Mouse (Mus musculus): ENCODE measurements around the gene Creld2. TPM values are rescaled to one million over a fixed set of nuclear protein-coding genes. Genes with fewer than 3 reads are reported as not detected.
"Not testable (repeated sequence)": the region's sequence is repeated elsewhere in the genome, so short reads cannot be mapped to it uniquely, and the experiment has no call there.

The Creld2 gene
- polyA plus RNA-seq, 1 experiment from 2014 or later: 53.8 TPM

- H3K27me3 ChIP-seq (ENCODE audit: control insufficient read depth, insufficient read depth, low read length): no peaks in the 10 kb centered on the region
- 87% methylated on average over 8 of the region's 8 CpGs for WGBS
- no peaks in the 10 kb centered on the region for H3K4me1 ChIP-seq (ENCODE audit: control insufficient read depth, insufficient read depth, low read length)
- ATAC-seq (ENCODE audit: low FRiP score, low TSS enrichment): no peak
- DNase-seq: no peak
- H3K4me3 ChIP-seq (replicated peaks; ENCODE audit: low read depth, low read length): no peak overlapping the region
- peaks cover 57% of the 10 kb centered on the region for H3K36me3 ChIP-seq (ENCODE audit: control insufficient read depth, insufficient read depth, low read length)
- no peak overlapping the region for H3K27ac ChIP-seq (replicated peaks; ENCODE audit: low read depth, low read length)
- no peaks in the 10 kb centered on the region for H3K9me3 ChIP-seq (ENCODE audit: control insufficient read depth, low read length)
- H3K9ac ChIP-seq (replicated peaks; ENCODE audit: low read length): no peak overlapping the region
- no peak overlapping the region for H3K4me2 ChIP-seq (ENCODE audit: low read length)
Observed at GRCm38 (mm10) chr15:88808121-88808520, 11.3 kb upstream of the Creld2 start.

- H3K9ac ChIP-seq (replicated peaks; ENCODE audit: low read length): no peak overlapping the region
- H3K27me3 ChIP-seq (ENCODE audit: control insufficient read depth, insufficient read depth, low read length): no peaks in the 10 kb centered on the region
- no peak for DNase-seq
- no peaks in the 10 kb centered on the region for H3K9me3 ChIP-seq (ENCODE audit: control insufficient read depth, low read length)
- no peak overlapping the region for H3K27ac ChIP-seq (replicated peaks; ENCODE audit: low read depth, low read length)
- no peak for ATAC-seq (ENCODE audit: low FRiP score, low TSS enrichment)
- 97% methylated on average over 2 of the region's 2 CpGs for WGBS
- no peaks in the 10 kb centered on the region for H3K4me1 ChIP-seq (ENCODE audit: control insufficient read depth, insufficient read depth, low read length)
- H3K36me3 ChIP-seq (ENCODE audit: control insufficient read depth, insufficient read depth, low read length): peaks cover 57% of the 10 kb centered on the region
- H3K4me3 ChIP-seq (replicated peaks; ENCODE audit: low read depth, low read length): no peak overlapping the region
- H3K4me2 ChIP-seq (ENCODE audit: low read length): no peak overlapping the region
Observed at GRCm38 (mm10) chr15:88810369-88810768, 9.1 kb upstream of the Creld2 start.

- ATAC-seq (ENCODE audit: low FRiP score, low TSS enrichment) (no peak), DNase-seq (no peak)
- Histone ChIP-seq H3K4me3 (replicated peaks; ENCODE audit: low read depth, low read length) (no peak overlapping the region), H3K27ac (replicated peaks; ENCODE audit: low read depth, low read length) (no peak overlapping the region), H3K9ac (replicated peaks; ENCODE audit: low read length) (no peak overlapping the region), H3K27me3 (ENCODE audit: control insufficient read depth, insufficient read depth, low read length) (no peaks in the 10 kb centered on the region), H3K4me2 (ENCODE audit: low read length) (no peak overlapping the region), H3K4me1 (ENCODE audit: control insufficient read depth, insufficient read depth, low read length) (peaks cover under 1% of the 10 kb centered on the region), H3K36me3 (ENCODE audit: control insufficient read depth, insufficient read depth, low read length) (peaks cover 49% of the 10 kb centered on the region), H3K9me3 (ENCODE audit: control insufficient read depth, low read length) (no peaks in the 10 kb centered on the region)
- 98% methylated on average over 3 of the region's 3 CpGs for WGBS
Observed at GRCm38 (mm10) chr15:88813262-88813661, 6.2 kb upstream of the Creld2 start.

GRCm38 (mm10) chr15:88813873-88814272 lies 5.6 kb upstream of the Creld2 start:
- H3K4me1 ChIP-seq (ENCODE audit: control insufficient read depth, insufficient read depth, low read length); ATAC-seq (ENCODE audit: low FRiP score, low TSS enrichment); H3K27ac ChIP-seq (replicated peaks; ENCODE audit: low read depth, low read length); DNase-seq; H3K9me3 ChIP-seq (ENCODE audit: control insufficient read depth, low read length); H3K27me3 ChIP-seq (ENCODE audit: control insufficient read depth, insufficient read depth, low read length); H3K4me3 ChIP-seq (replicated peaks; ENCODE audit: low read depth, low read length); H3K9ac ChIP-seq (replicated peaks; ENCODE audit: low read length); H3K4me2 ChIP-seq (ENCODE audit: low read length): not testable (repeated sequence)
- 100% methylated on average over 2 of the region's 2 CpGs for WGBS
- peaks cover 49% of the 10 kb centered on the region for H3K36me3 ChIP-seq (ENCODE audit: control insufficient read depth, insufficient read depth, low read length)

GRCm38 (mm10) chr15:88814411-88815047 lies 4.9 kb upstream of the Creld2 start:
- Histone ChIP-seq H3K27ac (replicated peaks; ENCODE audit: low read depth, low read length) (no peak overlapping the region), H3K9ac (replicated peaks; ENCODE audit: low read length) (no peak overlapping the region), H3K4me2 (ENCODE audit: low read length) (no peak overlapping the region), H3K9me3 (ENCODE audit: control insufficient read depth, low read length) (no peaks in the 10 kb centered on the region), H3K4me1 (ENCODE audit: control insufficient read depth, insufficient read depth, low read length) (peaks cover 4% of the 10 kb centered on the region), H3K4me3 (replicated peaks; ENCODE audit: low read depth, low read length) (no peak overlapping the region), H3K36me3 (ENCODE audit: control insufficient read depth, insufficient read depth, low read length) (peaks cover 45% of the 10 kb centered on the region), H3K27me3 (ENCODE audit: control insufficient read depth, insufficient read depth, low read length) (no peaks in the 10 kb centered on the region)
- 97% methylated on average over 11 of the region's 11 CpGs for WGBS
- no peak for ATAC-seq (ENCODE audit: low FRiP score, low TSS enrichment)
- DNase-seq: peak; percentile 11

- DNase-seq: no peak
- no peak overlapping the region for H3K4me3 ChIP-seq (replicated peaks; ENCODE audit: low read depth, low read length)
- no peak overlapping the region for H3K9ac ChIP-seq (replicated peaks; ENCODE audit: low read length)
- peaks cover 43% of the 10 kb centered on the region for H3K36me3 ChIP-seq (ENCODE audit: control insufficient read depth, insufficient read depth, low read length)
- H3K4me1 ChIP-seq (ENCODE audit: control insufficient read depth, insufficient read depth, low read length): peaks cover 7% of the 10 kb centered on the region
- H3K27ac ChIP-seq (replicated peaks; ENCODE audit: low read depth, low read length): no peak overlapping the region
- no peak for ATAC-seq (ENCODE audit: low FRiP score, low TSS enrichment)
- no peak overlapping the region for H3K4me2 ChIP-seq (ENCODE audit: low read length)
- H3K27me3 ChIP-seq (ENCODE audit: control insufficient read depth, insufficient read depth, low read length): no peaks in the 10 kb centered on the region
- H3K9me3 ChIP-seq (ENCODE audit: control insufficient read depth, low read length): no peaks in the 10 kb centered on the region
- WGBS: 91% methylated on average over 6 of the region's 6 CpGs
Observed at GRCm38 (mm10) chr15:88815196-88815700, 4.2 kb upstream of the Creld2 start.

- Histone ChIP-seq H3K4me2 (ENCODE audit: low read length) (peak overlapping the region; percentile 86), H3K9me3 (ENCODE audit: control insufficient read depth, low read length) (no peaks in the 10 kb centered on the region), H3K9ac (replicated peaks; ENCODE audit: low read length) (peak overlapping the region; percentile 78), H3K4me1 (ENCODE audit: control insufficient read depth, insufficient read depth, low read length) (peaks cover 17% of the 10 kb centered on the region), H3K27ac (replicated peaks; ENCODE audit: low read depth, low read length) (peak overlapping the region; percentile 60), H3K27me3 (ENCODE audit: control insufficient read depth, insufficient read depth, low read length) (no peaks in the 10 kb centered on the region), H3K36me3 (ENCODE audit: control insufficient read depth, insufficient read depth, low read length) (peaks cover 44% of the 10 kb centered on the region), H3K4me3 (replicated peaks; ENCODE audit: low read depth, low read length) (peak overlapping the region; percentile 96)
- WGBS: under 1% methylated on average over 23 of the region's 23 CpGs
- no peak for ATAC-seq (ENCODE audit: low FRiP score, low TSS enrichment)
- DNase-seq: no peak
Observed at GRCm38 (mm10) chr15:88819906-88820303, 459 bp downstream of the Creld2 start.

GRCm38 (mm10) chr15:88821403-88821802 lies 2.0 kb downstream of the Creld2 start:
- DNase-seq (no peak), ATAC-seq (ENCODE audit: low FRiP score, low TSS enrichment) (no peak)
- Histone ChIP-seq H3K4me1 (ENCODE audit: control insufficient read depth, insufficient read depth, low read length) (peaks cover 17% of the 10 kb centered on the region), H3K9me3 (ENCODE audit: control insufficient read depth, low read length) (no peaks in the 10 kb centered on the region), H3K36me3 (ENCODE audit: control insufficient read depth, insufficient read depth, low read length) (peaks cover 47% of the 10 kb centered on the region), H3K27me3 (ENCODE audit: control insufficient read depth, insufficient read depth, low read length) (no peaks in the 10 kb centered on the region), H3K4me3 (replicated peaks; ENCODE audit: low read depth, low read length) (no peak overlapping the region), H3K27ac (replicated peaks; ENCODE audit: low read depth, low read length) (no peak overlapping the region), H3K9ac (replicated peaks; ENCODE audit: low read length) (no peak overlapping the region), H3K4me2 (ENCODE audit: low read length) (no peak overlapping the region)
- WGBS: 86% methylated on average over 7 of the region's 7 CpGs

- ATAC-seq (ENCODE audit: low FRiP score, low TSS enrichment) (no peak), DNase-seq (no peak)
- no peak overlapping the region for H3K9ac ChIP-seq (replicated peaks; ENCODE audit: low read length)
- H3K4me1 ChIP-seq (ENCODE audit: control insufficient read depth, insufficient read depth, low read length): peaks cover 17% of the 10 kb centered on the region
- no peak overlapping the region for H3K27ac ChIP-seq (replicated peaks; ENCODE audit: low read depth, low read length)
- H3K27me3 ChIP-seq (ENCODE audit: control insufficient read depth, insufficient read depth, low read length): no peaks in the 10 kb centered on the region
- WGBS: 95% methylated on average over 7 of the region's 7 CpGs
- H3K36me3 ChIP-seq (ENCODE audit: control insufficient read depth, insufficient read depth, low read length): peaks cover 56% of the 10 kb centered on the region
- H3K4me3 ChIP-seq (replicated peaks; ENCODE audit: low read depth, low read length): no peak overlapping the region
- no peaks in the 10 kb centered on the region for H3K9me3 ChIP-seq (ENCODE audit: control insufficient read depth, low read length)
- no peak overlapping the region for H3K4me2 ChIP-seq (ENCODE audit: low read length)
Observed at GRCm38 (mm10) chr15:88822513-88822912, 3.1 kb downstream of the Creld2 start.

Measured in midbrain, embryonic 14.5 days (tissue).